Mouse (Mus musculus): ENCODE results near the gene Dpyd.

Gene Dpyd

DNA sequence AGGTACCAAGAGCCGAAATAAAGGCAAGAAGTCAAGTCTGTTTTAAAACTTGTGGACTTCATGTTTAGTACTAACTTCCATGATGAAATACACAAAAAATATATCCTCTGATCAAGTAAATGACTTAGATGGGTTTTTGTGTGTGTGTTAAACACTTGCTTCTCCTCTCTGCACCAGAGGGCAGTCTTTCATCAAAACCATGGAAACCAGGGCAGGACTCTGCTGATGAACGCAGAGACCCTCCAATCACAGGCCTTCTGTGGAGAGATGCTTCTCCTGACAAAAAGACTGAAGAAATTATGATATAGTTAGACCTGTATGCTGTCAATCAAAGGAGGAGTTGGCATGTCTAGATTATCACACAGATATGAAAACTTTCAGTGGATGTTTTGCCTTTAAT is 905.8 kb downstream of the Dpyd start:
- no peak for ATAC-seq (ENCODE audit: insufficient number of reproducible peaks, low FRiP score, low TSS enrichment)

Measured in cerebellum, adult (tissue).